ENCODE assay signal across 12 mouse cellular contexts in genomic region chr13:52153576-52153975, GRCm38 (mm10).
DNase-seq lines count a peak whose midpoint lies in the region; ATAC-seq lines count a peak whose summit lies in the region.
"Had no signal": no experiment of that assay in that cellular context is flagged by ENCODE, and none has a peak within 500 bp of the region (broad histone marks: within the 10 kb centered on the region; RNA-seq: fewer than 3 reads in every experiment).

No protein-coding gene starts in this region.

- H3K36me3 ChIP-seq in forebrain, embryonic 15.5 days = no peaks in the 10 kb centered on the region
- H3K36me3 ChIP-seq in forebrain, embryonic 13.5 days (ENCODE audit: poor library complexity, severe bottlenecking) = no peaks in the 10 kb centered on the region
- H3K36me3 ChIP-seq: hindbrain, embryonic 12.5 days had no signal

- no peak overlapping the region for H3K9ac ChIP-seq in forebrain, embryonic 15.5 days (replicated peaks)
- no peak overlapping the region for H3K9ac ChIP-seq in forebrain, embryonic 13.5 days
- H3K9ac ChIP-seq: hindbrain, embryonic 12.5 days had no signal

- no peak overlapping the region for H3K4me3 ChIP-seq in forebrain, embryonic 15.5 days
- H3K4me3 ChIP-seq in forebrain, embryonic 13.5 days = no peak overlapping the region
- H3K4me3 ChIP-seq: hindbrain, embryonic 12.5 days had no signal

- 76% methylated on average over 4 of the region's 4 CpGs for WGBS in forebrain, embryonic 15.5 days
- 80% methylated on average over 4 of the region's 4 CpGs for WGBS in forebrain, embryonic 13.5 days

- H3K4me2 ChIP-seq in forebrain, embryonic 15.5 days (replicated peaks) = no peak overlapping the region
- H3K4me2 ChIP-seq in forebrain, embryonic 13.5 days = no peak overlapping the region
- H3K4me2 ChIP-seq: hindbrain, embryonic 12.5 days had no signal

- no peaks in the 10 kb centered on the region for H3K9me3 ChIP-seq in forebrain, embryonic 15.5 days
- no peaks in the 10 kb centered on the region for H3K9me3 ChIP-seq in forebrain, embryonic 13.5 days (replicated peaks)
- H3K9me3 ChIP-seq: hindbrain, embryonic 12.5 days had no signal

- no peaks in the 10 kb centered on the region for H3K27me3 ChIP-seq in forebrain, embryonic 15.5 days
- H3K27me3 ChIP-seq in forebrain, embryonic 13.5 days = no peaks in the 10 kb centered on the region
- H3K27me3 ChIP-seq: hindbrain, embryonic 12.5 days had no signal

- H3K27ac ChIP-seq in forebrain, embryonic 15.5 days (replicated peaks) = peak overlapping the region; percentile 55; the same call in 1 of the 2 replicates
- no peak overlapping the region; the same call in 1 of the 2 replicates for H3K27ac ChIP-seq in forebrain, embryonic 13.5 days
- H3K27ac ChIP-seq: hindbrain, embryonic 12.5 days; kidney, postnatal 0 days; macrophage had no signal

- H3K4me1 ChIP-seq in forebrain, embryonic 15.5 days = peaks cover 25% of the 10 kb centered on the region
- H3K4me1 ChIP-seq in forebrain, embryonic 13.5 days = peaks cover 24% of the 10 kb centered on the region

- DNase-seq in kidney, postnatal 10 days = peak; percentile 10
- no peak for DNase-seq in kidney, postnatal 14 days
- peak; percentile 10 for DNase-seq in NIH3T3 (ENCODE audit: low read depth)
- peak; percentile 11 for DNase-seq in heart, postnatal 4 days
- DNase-seq in left cerebral cortex, adult 11 months (ENCODE audit: low spot score) = no peak
- no peak for DNase-seq in ovary, postnatal 36 days (ENCODE audit: low spot score)
- DNase-seq: thymus, adult 2 months had no signal

- 0 out of 2 replicates have a peak, but pooled peaks have one; percentile 5 for ATAC-seq in forebrain, embryonic 15.5 days (replicated peaks)
- ATAC-seq in forebrain, embryonic 13.5 days = no peak

Comparison
In these comparisons a context has a peak if more than half of its experiments do, and no peak if none do; other contexts are left out.
1. DNase-seq: peak in kidney, postnatal 10 days (single experiment), NIH3T3 (single experiment) and heart, postnatal 4 days (single experiment); none in kidney, postnatal 14 days (single experiment), left cerebral cortex, adult 11 months (single experiment) and ovary, postnatal 36 days (single experiment).